Mouse (Mus musculus) midbrain, embryonic 14.5 days (tissue): ENCODE results near the gene Ankrd42. TPM values are rescaled to one million over a fixed set of nuclear protein-coding genes. Genes with fewer than 3 reads are reported as not detected.

Experiments
- ATAC-seq: fragments of 200-750 bp; cut with Nextera tagmentation; 2 replicates; pipeline ENCODE4 v1.8.0; 2017; ENCODE audit warnings: moderate number of reproducible peaks, moderate library complexity; ENCODE audit not compliant: low FRiP score, low TSS enrichment
- DNase-seq: peaks from one replicate; pipeline ENCODE4 v3.0.0-alpha.2; 2015
- H3K27ac ChIP-seq: fragments of 300-500 bp; sonication (generic); replicated peaks from 2 replicates; pipeline ENCODE4 v1.5.1; 2014; ENCODE audit warnings: mild to moderate bottlenecking, low read depth, low read length, moderate library complexity
- H3K27me3 ChIP-seq: fragments of 300-500 bp; sonication (generic); 2 replicates; pipeline ENCODE4 v1.6.1; 2014; ENCODE audit warnings: low read length, control low read depth, mixed read lengths; ENCODE audit not compliant: control insufficient read depth, insufficient read depth
- H3K36me3 ChIP-seq: fragments of 300-500 bp; sonication (generic); 2 replicates; pipeline ENCODE4 v1.6.1; 2014; ENCODE audit warnings: low read length, control low read depth; ENCODE audit not compliant: control insufficient read depth, insufficient read depth
- H3K4me1 ChIP-seq: fragments of 300-500 bp; sonication (generic); 2 replicates; pipeline ENCODE4 v1.6.1; 2014; ENCODE audit warnings: mild to moderate bottlenecking, antibody characterized with exemption, low read length, control low read depth; ENCODE audit not compliant: control insufficient read depth, insufficient read depth
- H3K4me2 ChIP-seq: fragments of 300-500 bp; sonication (generic); 2 replicates; pipeline ENCODE4 v1.6.1; 2014; ENCODE audit warnings: mild to moderate bottlenecking, low read length, moderate library complexity
- H3K4me3 ChIP-seq: fragments of 300-500 bp; sonication (generic); replicated peaks from 2 replicates; pipeline ENCODE4 v1.5.1; 2014; ENCODE audit warnings: low read depth, low read length
- H3K9ac ChIP-seq: fragments of 300-500 bp; sonication (generic); replicated peaks from 2 replicates; pipeline ENCODE4 v1.6.1; 2014; ENCODE audit warnings: mild to moderate bottlenecking, low read length, moderate library complexity
- H3K9me3 ChIP-seq: fragments of 300-500 bp; sonication (generic); 2 replicates; pipeline ENCODE4 v1.6.1; 2016; ENCODE audit warnings: low read length, control low read depth, mixed read lengths; ENCODE audit not compliant: control insufficient read depth
- WGBS: fragments of 180-500 bp; shearing (Covaris S2); extraction: QIAGEN DNeasy Blood & Tissue Kit; methylation state at CpG from one replicate; pipeline ENCODE4 v1.1.7; 2014; 5-methylcytosine and 5-hydroxymethylcytosine counted together
- polyA plus RNA-seq: library from polyadenylated mRNA; unstranded; fragments of >200 nt; fragmentation: Nextera tagmentation; extraction: Ambion mirVana; gene quantifications from 2 replicates; pipeline ENCODE4 v1.2.1, GENCODE M21; 2014

Ankrd42 gene
- 14.9 and 15.8 TPM in 2 replicates for polyA plus RNA-seq

GRCm38 (mm10) chr7:92637021-92637625 is at the start of gene Ankrd42:
Ankrd42 (minus strand) TSS chr7:92637142.
- no peaks in the 10 kb centered on the region for H3K27me3 ChIP-seq
- no peaks in the 10 kb centered on the region for H3K9me3 ChIP-seq
- WGBS = under 1% methylated on average over 44 of the region's 44 CpGs
- H3K36me3 ChIP-seq = peaks cover 18% of the 10 kb centered on the region
- DNase-seq (peak; percentile 98), ATAC-seq (peak; percentile 98)
- H3K27ac ChIP-seq = peak within 1 kb of the TSS; percentile 80
- peak within 1 kb of the TSS; percentile 86 for H3K9ac ChIP-seq
- H3K4me3 ChIP-seq = peak within 1 kb of the TSS; percentile 82
- peaks cover 16% of the 10 kb centered on the region for H3K4me1 ChIP-seq
- H3K4me2 ChIP-seq = peak within 1 kb of the TSS; percentile 91

- DNase-seq (no peak), ATAC-seq (no peak)
- Histone ChIP-seq H3K9ac (no peak overlapping the region), H3K4me2 (no peak overlapping the region), H3K27ac (no peak overlapping the region), H3K4me3 (no peak overlapping the region), H3K4me1 (no peaks in the 10 kb centered on the region), H3K9me3 (no peaks in the 10 kb centered on the region), H3K27me3 (no peaks in the 10 kb centered on the region), H3K36me3 (no peaks in the 10 kb centered on the region)
- WGBS = 81% methylated on average over 4 of the region's 4 CpGs
These were observed 40.4 kb upstream of the Ankrd42 start for GRCm38 (mm10) chr7:92677346-92677745.

GRCm38 (mm10) chr7:92675131-92675530 is 38.2 kb upstream of the Ankrd42 start:
- WGBS = 91% methylated on average over 3 of the region's 3 CpGs
- no peaks in the 10 kb centered on the region for H3K9me3 ChIP-seq

DNA sequence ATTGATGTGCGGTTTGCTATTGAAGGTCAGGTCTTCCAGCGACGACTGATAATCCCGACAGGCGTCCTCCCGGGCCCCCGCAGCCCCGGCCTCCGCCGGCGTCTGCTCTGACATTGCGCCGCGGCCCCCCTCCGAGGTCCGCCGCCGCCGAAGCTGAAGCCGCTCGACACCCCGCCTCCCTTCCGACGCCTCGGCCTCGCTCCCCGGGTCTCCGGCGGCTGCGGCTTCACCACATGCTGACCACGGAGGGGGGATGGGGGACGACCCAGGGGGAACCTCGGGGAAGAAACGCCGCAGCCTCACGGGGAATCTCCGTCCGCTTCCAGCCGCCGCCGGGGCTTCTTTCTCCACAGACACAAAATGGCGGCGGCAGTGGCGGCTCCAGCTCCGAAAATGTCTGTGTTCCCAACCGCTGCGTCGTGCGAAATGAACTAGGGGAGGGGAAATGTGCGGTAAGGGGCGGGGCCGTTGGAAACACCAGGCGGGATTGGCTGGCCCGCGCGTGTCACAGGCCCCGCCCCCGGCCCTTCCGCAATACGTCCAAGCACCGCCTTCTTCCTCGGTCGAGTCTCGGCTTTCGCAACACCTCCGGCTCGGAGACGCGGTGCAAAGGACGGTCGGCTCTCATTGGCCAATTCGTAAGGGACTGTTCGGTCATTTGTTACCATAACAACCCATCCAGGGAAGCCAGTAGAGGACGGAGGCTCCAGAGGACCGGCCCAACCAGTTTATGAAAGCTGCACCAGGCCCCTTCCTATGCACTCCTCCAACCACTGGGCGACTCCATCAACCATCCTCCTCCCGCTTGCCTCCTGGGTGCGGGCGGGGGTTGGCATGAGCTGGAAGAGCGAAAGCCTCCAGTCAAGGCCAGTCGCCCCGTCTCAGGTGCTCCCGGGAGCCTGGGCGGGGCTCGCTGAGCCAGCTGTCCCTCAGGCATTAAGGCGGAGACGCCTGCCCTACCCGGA is 32.8 kb upstream of the Ankrd42 start, which contains the start of gene Pcf11:
TSS of gene Pcf11 (minus strand) at position 428 of the 965 bp plus-strand sequence.
- Histone ChIP-seq H3K36me3 (peaks cover 4% of the 10 kb centered on the region; the same call in 1 of the 2 replicates), H3K4me1 (peaks cover 21% of the 10 kb centered on the region), H3K4me2 (peak within 1 kb of the TSS; percentile 91)

More at GRCm38 (mm10) chr7:92675131-92675530, 38.2 kb upstream of the Ankrd42 start:
- no peak overlapping the region for H3K4me3 ChIP-seq
- no peak overlapping the region for H3K4me2 ChIP-seq
- no peaks in the 10 kb centered on the region for H3K36me3 ChIP-seq
- DNase-seq (no peak), ATAC-seq (no peak)
- peaks cover 3% of the 10 kb centered on the region; the same call in 1 of the 2 replicates for H3K4me1 ChIP-seq
- H3K27ac ChIP-seq = no peak overlapping the region
- H3K27me3 ChIP-seq = no peaks in the 10 kb centered on the region
- H3K9ac ChIP-seq = no peak overlapping the region

GRCm38 (mm10) chr7:92668791-92669506 is 32.0 kb upstream of the Ankrd42 start:
- Histone ChIP-seq H3K36me3 (peaks cover 4% of the 10 kb centered on the region; the same call in 1 of the 2 replicates), H3K4me1 (peaks cover 21% of the 10 kb centered on the region), H3K4me2 (peak overlapping the region; percentile 91), H3K9ac (peak overlapping the region; percentile 96), H3K9me3 (no peaks in the 10 kb centered on the region), H3K27ac (peak overlapping the region; percentile 99), H3K4me3 (peak overlapping the region; percentile 99), H3K27me3 (no peaks in the 10 kb centered on the region)
- ATAC-seq (peak; percentile 4; the same call in 1 of the 2 replicates), DNase-seq (peak; percentile 70)
- WGBS = under 1% methylated on average over 29 of the region's 29 CpGs

More for the DNA sequence above, 32.8 kb upstream of the Ankrd42 start, which contains the start of gene Pcf11:
- peak; percentile 99 for DNase-seq
- Histone ChIP-seq H3K9ac (peak within 1 kb of the TSS; percentile 96), H3K27ac (peak within 1 kb of the TSS; percentile 99), H3K9me3 (no peaks in the 10 kb centered on the region), H3K4me3 (peak within 1 kb of the TSS; percentile 99), H3K27me3 (no peaks in the 10 kb centered on the region)
- under 1% methylated on average over 88 of the region's 88 CpGs for WGBS
- ATAC-seq = peak; percentile 99

- Histone ChIP-seq H3K4me1 (peaks cover 21% of the 10 kb centered on the region), H3K9ac (no peak overlapping the region), H3K27ac (no peak overlapping the region), H3K9me3 (no peaks in the 10 kb centered on the region), H3K36me3 (peaks cover 15% of the 10 kb centered on the region), H3K4me3 (0 out of 2 replicates have a peak overlapping the region, but pooled peaks have one; percentile 99), H3K4me2 (peak overlapping the region; percentile 91), H3K27me3 (no peaks in the 10 kb centered on the region)
- 88% methylated on average over 7 of the region's 7 CpGs for WGBS
- DNase-seq = no peak
- no peak for ATAC-seq
These were observed 29.4 kb upstream of the Ankrd42 start for GRCm38 (mm10) chr7:92666274-92666820.

DNA sequence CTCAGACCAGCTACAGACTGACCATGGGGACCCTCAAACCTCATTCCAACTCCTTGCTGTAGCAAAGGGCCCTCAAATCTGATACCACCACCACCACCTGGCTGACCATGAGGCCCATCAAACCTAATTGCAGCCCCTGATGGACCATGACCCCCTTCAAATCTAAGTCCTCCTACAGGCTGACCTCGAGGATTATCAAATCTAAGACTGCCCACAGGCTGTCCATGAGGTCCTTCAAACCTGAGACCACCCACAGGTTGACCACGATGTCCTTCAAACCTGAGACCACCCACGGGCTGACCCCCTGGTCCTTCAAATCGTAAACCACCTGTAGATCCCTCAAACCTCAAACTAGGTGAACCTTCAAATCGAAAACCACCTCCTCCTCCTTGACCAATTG is 21.1 kb upstream of the Ankrd42 start:
- no peak overlapping the region for H3K4me3 ChIP-seq
- no peaks in the 10 kb centered on the region for H3K27me3 ChIP-seq
- 98% methylated on average over 5 of the region's 5 CpGs for WGBS
- no peak overlapping the region for H3K4me2 ChIP-seq
- no peak for ATAC-seq
- H3K9me3 ChIP-seq = 0 out of 2 replicates have a peak, but pooled peaks cover 3% of the 10 kb centered on the region
- H3K36me3 ChIP-seq = peaks cover 65% of the 10 kb centered on the region
- no peak overlapping the region for H3K9ac ChIP-seq
- H3K27ac ChIP-seq = no peak overlapping the region
- no peak for DNase-seq
- 0 out of 2 replicates have a peak, but pooled peaks cover 3% of the 10 kb centered on the region for H3K4me1 ChIP-seq

DNA sequence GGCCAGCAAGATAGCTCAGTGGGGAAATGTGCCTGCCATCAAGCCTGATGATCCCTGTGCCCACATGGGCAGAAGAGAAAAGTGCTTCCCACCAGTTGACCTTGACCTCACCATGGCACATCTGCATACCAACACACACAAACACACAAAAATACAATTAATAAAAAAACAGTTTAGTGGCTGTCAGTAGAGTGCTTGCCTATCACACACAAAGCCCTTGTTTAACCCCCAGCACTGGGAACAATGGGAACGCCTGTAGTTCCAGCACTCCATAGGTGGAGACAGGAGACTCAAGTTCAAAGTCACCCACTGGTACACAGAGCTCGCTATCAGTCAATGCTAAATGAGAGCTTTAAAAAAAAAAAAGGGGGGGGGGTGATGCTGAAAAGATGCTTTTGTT is 19.4 kb upstream of the Ankrd42 start:
- DNase-seq (no peak), ATAC-seq (no peak)
- Histone ChIP-seq H3K4me1 (0 out of 2 replicates have a peak, but pooled peaks cover 3% of the 10 kb centered on the region), H3K27ac (no peak overlapping the region), H3K4me2 (no peak overlapping the region), H3K9me3 (0 out of 2 replicates have a peak, but pooled peaks cover 3% of the 10 kb centered on the region), H3K27me3 (no peaks in the 10 kb centered on the region), H3K9ac (no peak overlapping the region), H3K36me3 (peaks cover 61% of the 10 kb centered on the region), H3K4me3 (no peak overlapping the region)
- WGBS = 78% methylated on average over 2 of the region's 2 CpGs
